Mouse (Mus musculus) CD8-positive naive resting alpha-beta T cell, adult 2 months (primary cell): ENCODE data around the gene Celf5.

Experiments used
- DNase-seq, 2 experiments: peaks; one replicate each; pipeline ENCODE4 v3.0.0; 2022; ENCODE audit warnings: low read depth in 2 of 2, low spot score in 2 of 2

Gene Celf5

GRCm38 (mm10) chr10:81498316-81499249, 16.1 kb upstream of the Celf5 start:
- no peak for DNase-seq

- no peak for DNase-seq
These were observed 15.1 kb upstream of the Celf5 start for GRCm38 (mm10) chr10:81497401-81498270.

GRCm38 (mm10) chr10:81496969-81497368, 14.5 kb upstream of the Celf5 start:
- DNase-seq: no peak

- DNase-seq: peak; percentile 96 to 97
These were observed 13.9 kb upstream of the Celf5 start, which contains the start of gene Ncln for GRCm38 (mm10) chr10:81496264-81496901. Gene Ncln, minus strand, starts transcription at chr10:81496392.

- DNase-seq: no peak
These were observed 13.2 kb upstream of the Celf5 start for GRCm38 (mm10) chr10:81495616-81496263.

- DNase-seq: no peak
These were observed 12.6 kb upstream of the Celf5 start for GRCm38 (mm10) chr10:81495151-81495550.

GRCm38 (mm10) chr10:81494260-81495041, 11.9 kb upstream of the Celf5 start:
- DNase-seq: no peak

- peak in 1 of 2 experiments; percentile 35 for DNase-seq
These were observed 11.2 kb upstream of the Celf5 start for GRCm38 (mm10) chr10:81493601-81494220.

GRCm38 (mm10) chr10:81492606-81493240, 10.2 kb upstream of the Celf5 start:
- DNase-seq: no peak

GRCm38 (mm10) chr10:81491018-81491417, 8.5 kb upstream of the Celf5 start:
- DNase-seq: no peak

GRCm38 (mm10) chr10:81489941-81490340, 7.4 kb upstream of the Celf5 start:
- DNase-seq: no peak

- DNase-seq: no peak
These were observed 5.6 kb upstream of the Celf5 start for GRCm38 (mm10) chr10:81488081-81488480.

- DNase-seq: no peak
These were observed 4.0 kb upstream of the Celf5 start for GRCm38 (mm10) chr10:81486496-81486895.

- DNase-seq: no peak
These were observed 3.0 kb upstream of the Celf5 start for GRCm38 (mm10) chr10:81485479-81486018.

GRCm38 (mm10) chr10:81485060-81485449, 2.5 kb upstream of the Celf5 start:
- peak in 1 of 2 experiments; percentile 47 for DNase-seq

GRCm38 (mm10) chr10:81484441-81485059, 2.0 kb upstream of the Celf5 start:
- DNase-seq: no peak

GRCm38 (mm10) chr10:81483983-81484382, 1.5 kb upstream of the Celf5 start:
- peak in 1 of 2 experiments; percentile 46 for DNase-seq
